ENCODE assay signal across 8 mouse cellular contexts in genomic region chr10:62683043-62683442, GRCm38 (mm10). TPM values are rescaled to one million over a fixed set of nuclear protein-coding genes. Genes with fewer than 3 reads are reported as not detected.
DNase-seq lines count a peak whose midpoint lies in the region; ATAC-seq lines count a peak whose summit lies in the region.
"Had no signal": no experiment of that assay in that cellular context is flagged by ENCODE, and none has a peak within 500 bp of the region (broad histone marks: within the 10 kb centered on the region; RNA-seq: fewer than 3 reads in every experiment).

No protein-coding gene starts in this region.

- H3K9ac ChIP-seq in liver, embryonic 11.5 days (ENCODE audit: low read depth, low read length): no peak overlapping the region
- H3K9ac ChIP-seq in forebrain, embryonic 15.5 days (replicated peaks): no peak overlapping the region
- H3K9ac ChIP-seq: midbrain, embryonic 12.5 days had no signal

- no peak overlapping the region for H3K4me2 ChIP-seq in liver, embryonic 11.5 days
- no peak overlapping the region for H3K4me2 ChIP-seq in forebrain, embryonic 15.5 days (replicated peaks)
- H3K4me2 ChIP-seq: midbrain, embryonic 12.5 days had no signal

- H3K9me3 ChIP-seq in liver, embryonic 11.5 days (ENCODE audit: control insufficient read depth, low read length): peaks cover 2% of the 10 kb centered on the region; the same call in 1 of the 2 replicates
- no peaks in the 10 kb centered on the region for H3K9me3 ChIP-seq in forebrain, embryonic 15.5 days

- H3K27ac ChIP-seq in liver, embryonic 11.5 days (ENCODE audit: low read depth, low read length): no peak overlapping the region
- no peak overlapping the region for H3K27ac ChIP-seq in forebrain, embryonic 15.5 days (replicated peaks)
- H3K27ac ChIP-seq: midbrain, embryonic 12.5 days had no signal

- no peak; the same call in 1 of the 2 replicates for ATAC-seq in liver, embryonic 11.5 days (replicated peaks; ENCODE audit: low FRiP score)
- ATAC-seq in megakaryocyte-erythroid progenitor cell, adult 5-6 weeks (replicated peaks; ENCODE audit: low FRiP score, low TSS enrichment, poor library complexity, severe bottlenecking): 0 out of 2 replicates have a peak, but pooled peaks have one; percentile 42
- ATAC-seq in forebrain, embryonic 15.5 days (replicated peaks): no peak

- no peaks in the 10 kb centered on the region for H3K4me1 ChIP-seq in liver, embryonic 11.5 days (replicated peaks; ENCODE audit: control insufficient read depth, insufficient read depth, low read length)
- H3K4me1 ChIP-seq in forebrain, embryonic 15.5 days: peaks cover 13% of the 10 kb centered on the region

- 53% methylated on average over 5 of the region's 5 CpGs for WGBS in liver, embryonic 11.5 days
- WGBS in forebrain, embryonic 15.5 days: 56% methylated on average over 5 of the region's 5 CpGs

- no peaks in the 10 kb centered on the region for H3K27me3 ChIP-seq in liver, embryonic 11.5 days (replicated peaks; ENCODE audit: control insufficient read depth, insufficient read depth, low read length)
- H3K27me3 ChIP-seq in forebrain, embryonic 15.5 days: no peaks in the 10 kb centered on the region

- H3K4me3 ChIP-seq in liver, embryonic 11.5 days (ENCODE audit: low read depth, low read length): no peak overlapping the region
- no peak overlapping the region for H3K4me3 ChIP-seq in forebrain, embryonic 15.5 days
- H3K4me3 ChIP-seq: midbrain, embryonic 12.5 days had no signal

- H3K36me3 ChIP-seq in liver, embryonic 11.5 days (ENCODE audit: control insufficient read depth, insufficient read depth, low read length): no peaks in the 10 kb centered on the region
- no peaks in the 10 kb centered on the region for H3K36me3 ChIP-seq in forebrain, embryonic 15.5 days
- H3K36me3 ChIP-seq: midbrain, embryonic 12.5 days had no signal

- peak; percentile 27 for DNase-seq in liver
- DNase-seq in liver, embryonic 11.5 days (ENCODE audit: low spot score): no peak
- DNase-seq in ZHBTc4 (ENCODE audit: low read depth, low spot score): peak; percentile 53
- peak; percentile 31 for DNase-seq in induced T-regulatory cell, adult 2 months (ENCODE audit: low read depth)
- no peak for DNase-seq in frontal cortex, postnatal 14 days (ENCODE audit: low spot score in 2 of 2)

RNA-seq across cellular contexts. Expression of gene Ddx50, which starts 32.0 kb away (rescaled TPM):
- polyA plus RNA-seq in liver, embryonic 11.5 days (2014; fragmentation: Nextera tagmentation; extraction: Ambion mirVana): 89.8 and 90.1 TPM in 2 replicates
- total RNA-seq in megakaryocyte-erythroid progenitor cell, adult 5-6 weeks (2014; fragmentation: Nextera tagmentation): 95.7 and 110 TPM in 2 replicates
- 92.5 and 102 TPM in 2 replicates for total RNA-seq in megakaryocyte-erythroid progenitor cell, adult 5-6 weeks (2017)
- polyA plus RNA-seq in forebrain, embryonic 15.5 days (2015; fragmentation: Nextera tagmentation; extraction: Ambion mirVana): 107 and 108 TPM in 2 replicates

RNA-seq across cellular contexts. Expression of gene Stox1, which starts 42.9 kb away (rescaled TPM):
- polyA plus RNA-seq in liver, embryonic 11.5 days (2014; fragmentation: Nextera tagmentation; extraction: Ambion mirVana): 0.47 and 1.0 TPM in 2 replicates
- not detected in 2 replicates for total RNA-seq in megakaryocyte-erythroid progenitor cell, adult 5-6 weeks (2014; fragmentation: Nextera tagmentation)
- not detected in 2 replicates for total RNA-seq in megakaryocyte-erythroid progenitor cell, adult 5-6 weeks (2017)
- 2.3 and 2.5 TPM in 2 replicates for polyA plus RNA-seq in forebrain, embryonic 15.5 days (2015; fragmentation: Nextera tagmentation; extraction: Ambion mirVana)

Comparison
In these comparisons a context has a peak if more than half of its experiments do, and no peak if none do; other contexts are left out.
1. DNase-seq: peak in liver (single experiment), ZHBTc4 (single experiment) and induced T-regulatory cell, adult 2 months (single experiment); none in liver, embryonic 11.5 days (single experiment) and frontal cortex, postnatal 14 days (0 of 2).